Mouse (Mus musculus): ENCODE data around the gene Plvap. TPM values are rescaled to one million over a fixed set of nuclear protein-coding genes. Genes with fewer than 3 reads are reported as not detected.

Plvap gene
- total RNA-seq, 4 experiments from 2014 or later = 23.8 to 29.1 (median 27.0) TPM

GRCm38 (mm10) chr8:71487691-71488445 is 23.7 kb downstream of the Plvap start, which contains the start of gene Gtpbp3:
TSS of gene Gtpbp3 (plus strand) at chr8:71488103.
- DNase-seq (ENCODE audit: low spot score) = peak; percentile 81

DNA sequence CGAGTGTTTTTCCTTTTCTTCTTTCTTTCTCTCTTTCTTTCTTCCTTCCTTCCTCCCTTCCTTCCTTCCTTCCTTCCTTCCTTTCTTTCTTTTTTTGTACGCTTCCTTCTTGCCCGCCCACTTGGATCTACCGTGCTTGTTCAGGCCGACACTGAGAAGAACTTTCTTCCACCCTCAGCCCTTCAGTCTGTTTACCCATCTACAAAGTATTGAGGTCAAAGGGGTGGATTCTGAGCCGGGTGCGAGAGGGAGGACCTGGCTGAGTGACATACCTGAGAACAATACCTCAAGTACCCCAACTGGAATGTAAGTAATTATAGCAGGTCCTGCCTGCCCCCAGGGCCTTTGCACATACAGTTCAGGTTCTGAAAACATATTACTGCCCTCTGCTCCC is 25.4 kb downstream of the Plvap start:
- DNase-seq (ENCODE audit: low spot score) = no peak

- peak; percentile 84 for DNase-seq (ENCODE audit: low spot score)
Measured at GRCm38 (mm10) chr8:71485142-71486135, 26.1 kb downstream of the Plvap start, which contains the start of gene Ano8. TSS of gene Ano8 (minus strand) at chr8:71485963.

DNA sequence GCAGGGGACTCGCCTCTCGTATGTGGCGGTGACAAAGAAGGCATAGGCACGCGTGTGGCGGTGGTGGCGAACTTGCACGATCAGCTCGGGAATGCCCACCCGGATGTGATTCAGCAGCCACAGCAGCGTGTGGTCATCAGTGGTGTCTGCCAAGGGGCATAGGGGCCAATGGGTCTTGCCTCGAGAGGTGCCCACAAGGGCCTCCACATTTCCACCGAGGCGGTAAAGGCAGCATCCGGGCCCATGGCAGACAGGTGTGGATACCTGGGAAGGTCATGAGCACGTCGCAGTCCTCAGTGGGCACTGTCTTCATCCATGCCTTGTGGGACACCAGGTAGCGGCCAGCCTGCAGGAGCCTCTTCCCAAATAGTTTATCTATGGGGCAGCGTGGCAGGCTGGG is 26.8 kb downstream of the Plvap start:
- no peak for DNase-seq (ENCODE audit: low spot score)

- DNase-seq (ENCODE audit: low spot score) = no peak
Measured at GRCm38 (mm10) chr8:71483932-71484331, 27.6 kb downstream of the Plvap start.

DNA sequence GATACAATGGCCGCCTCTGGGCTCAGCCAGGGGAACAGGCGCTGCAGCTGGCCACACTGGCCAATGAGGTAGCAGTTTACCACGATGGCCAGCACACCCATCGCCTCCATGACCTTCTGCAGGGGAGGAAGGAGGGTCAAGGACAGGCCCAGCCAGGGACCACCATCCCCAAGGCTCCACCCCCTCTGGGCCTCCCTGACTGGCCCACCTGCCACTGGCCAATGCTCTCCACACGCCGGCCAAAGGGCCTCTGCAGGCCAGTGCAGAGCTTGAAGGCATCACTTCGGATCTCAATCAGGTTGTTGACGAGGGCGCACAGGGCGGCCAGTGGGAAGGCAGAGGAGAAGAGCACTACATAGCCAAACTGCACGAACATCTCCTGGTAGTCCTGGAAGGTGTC is 32.6 kb downstream of the Plvap start:
- DNase-seq (ENCODE audit: low spot score) = no peak

- DNase-seq (ENCODE audit: low spot score) = no peak
Measured at GRCm38 (mm10) chr8:71477196-71477845, 34.2 kb downstream of the Plvap start.

DNA sequence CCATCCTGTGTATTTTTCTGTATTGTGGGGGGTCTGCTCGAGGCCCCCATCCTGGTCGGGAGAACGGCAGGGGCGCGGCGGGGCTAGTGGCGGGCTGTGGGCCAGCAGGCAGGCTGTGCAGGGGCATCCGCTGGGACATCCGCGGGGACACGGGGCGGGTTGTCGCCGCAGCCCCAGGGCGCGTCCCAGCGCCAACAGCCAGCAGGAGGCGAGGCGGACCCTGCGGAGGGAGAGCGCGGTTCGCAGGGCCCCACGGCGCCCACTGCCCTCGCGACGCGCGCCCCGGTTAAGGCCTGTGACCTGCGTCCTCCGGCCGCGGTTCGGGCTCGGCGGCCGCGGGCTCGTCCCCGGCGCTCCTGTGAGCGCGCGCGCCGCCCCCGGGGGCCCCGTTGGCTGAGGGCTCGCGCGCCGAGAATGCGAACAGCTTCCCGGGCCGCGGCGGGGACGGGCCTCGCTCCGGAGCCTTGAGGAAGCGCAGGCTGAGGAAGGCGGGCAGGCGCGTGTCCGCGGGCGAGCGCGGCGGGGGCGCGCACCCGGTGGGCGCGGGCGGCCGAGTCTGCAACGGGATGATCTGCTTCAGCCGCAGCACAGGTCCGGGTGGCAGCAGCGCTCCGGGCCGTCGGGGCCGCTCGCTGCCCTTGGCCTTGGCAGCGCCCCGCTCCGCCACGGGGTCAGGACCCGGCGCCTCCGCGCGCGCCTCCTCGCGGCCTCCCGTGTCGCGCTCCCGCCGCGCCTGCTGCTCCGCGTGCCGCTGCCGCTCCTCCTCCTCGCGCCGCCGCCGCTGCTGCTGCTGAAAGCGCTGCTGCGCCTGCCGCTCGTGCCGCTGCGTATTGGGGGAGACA is 35.2 kb downstream of the Plvap start:
- peak; percentile 70 for DNase-seq (ENCODE audit: low spot score)

- no peak for DNase-seq (ENCODE audit: low spot score)
Measured at GRCm38 (mm10) chr8:71475702-71476075, 35.9 kb downstream of the Plvap start.

DNA sequence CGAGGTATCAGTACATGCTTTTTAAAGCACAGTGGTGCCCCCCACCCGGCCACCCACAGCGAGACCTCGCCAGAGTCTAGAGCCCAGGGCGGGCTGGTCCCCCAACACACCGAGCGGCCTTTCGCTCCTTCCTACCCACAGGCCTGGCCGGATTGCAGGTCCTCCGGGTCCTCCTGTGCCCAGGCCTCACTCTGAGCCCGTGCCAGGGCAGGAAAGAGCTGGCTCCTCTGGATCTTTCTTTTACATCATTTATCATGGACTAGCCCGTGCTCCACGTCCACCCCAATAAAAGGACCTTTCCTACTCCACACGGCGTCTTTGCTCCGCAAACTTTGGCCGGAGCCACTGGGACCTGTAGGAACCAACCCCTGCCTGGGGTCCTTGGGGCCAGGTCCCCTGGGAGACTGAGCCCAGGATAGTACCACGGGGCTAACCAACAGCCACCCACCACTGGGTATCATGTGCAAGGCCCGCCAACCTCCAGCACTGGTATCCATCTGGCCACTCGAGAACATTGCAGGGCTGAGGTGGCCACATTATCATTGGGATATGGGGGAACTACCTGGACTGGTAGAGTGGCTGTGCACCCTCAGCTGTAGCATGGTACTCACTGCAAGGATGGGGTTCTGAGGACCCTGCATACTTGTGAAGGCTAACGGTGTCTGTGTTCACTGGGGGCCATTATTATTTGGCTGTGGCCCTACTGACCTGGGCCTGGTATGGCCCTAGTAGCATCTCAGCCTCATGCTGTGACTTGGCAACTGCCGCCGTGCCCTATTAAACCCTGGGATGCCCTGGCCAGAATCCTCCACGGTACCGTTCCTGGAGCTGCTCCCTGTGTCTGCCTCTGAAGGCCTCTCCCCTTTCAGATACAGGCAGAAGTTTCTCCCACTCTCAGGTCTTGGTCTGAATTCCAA is 36.5 kb downstream of the Plvap start:
- no peak for DNase-seq (ENCODE audit: low spot score)

DNA sequence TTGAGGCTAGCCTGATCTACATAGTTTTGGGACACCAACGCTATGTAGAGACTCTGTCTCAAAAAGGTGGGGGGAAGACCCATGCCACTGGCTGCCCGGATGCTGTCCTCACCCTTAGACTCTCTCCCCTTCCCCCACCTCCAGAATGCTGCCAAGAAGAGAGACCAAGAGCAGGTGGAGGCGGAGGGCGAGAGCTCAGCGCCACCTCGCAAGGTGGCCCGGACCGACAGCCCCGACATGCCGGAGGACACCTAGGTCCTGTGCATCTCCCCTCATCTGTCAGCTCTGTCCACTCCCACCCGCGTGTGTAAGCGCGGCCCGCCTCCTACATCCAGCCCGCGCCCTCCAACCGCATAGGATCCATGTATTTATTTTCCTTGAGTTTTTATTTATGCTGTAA is 37.2 kb downstream of the Plvap start:
- DNase-seq (ENCODE audit: low spot score) = no peak

- DNase-seq (ENCODE audit: low spot score) = no peak
Measured at GRCm38 (mm10) chr8:71472601-71473386, 38.8 kb downstream of the Plvap start.

DNA sequence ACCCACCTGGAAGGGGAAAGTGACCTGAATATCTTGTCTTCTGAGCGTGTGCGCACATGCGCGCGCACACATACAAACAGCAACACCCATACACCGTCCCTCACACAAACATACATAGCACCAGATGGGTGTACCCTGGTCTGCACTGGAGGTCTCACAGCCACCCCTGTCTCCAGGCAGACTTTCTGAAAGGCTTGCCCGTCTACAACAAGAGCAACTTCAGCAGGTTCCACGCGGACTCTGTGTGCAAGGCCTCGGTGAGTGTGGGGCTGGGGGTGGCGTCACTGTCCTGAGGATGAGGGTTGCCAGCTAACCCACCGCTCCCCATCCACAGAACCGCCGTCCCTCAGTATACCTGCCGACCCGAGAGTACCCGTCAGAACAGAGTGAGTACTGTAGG is 39.7 kb downstream of the Plvap start:
- no peak for DNase-seq (ENCODE audit: low spot score)

GRCm38 (mm10) chr8:71470913-71471255 is 40.7 kb downstream of the Plvap start:
- DNase-seq (ENCODE audit: low spot score) = no peak

DNA sequence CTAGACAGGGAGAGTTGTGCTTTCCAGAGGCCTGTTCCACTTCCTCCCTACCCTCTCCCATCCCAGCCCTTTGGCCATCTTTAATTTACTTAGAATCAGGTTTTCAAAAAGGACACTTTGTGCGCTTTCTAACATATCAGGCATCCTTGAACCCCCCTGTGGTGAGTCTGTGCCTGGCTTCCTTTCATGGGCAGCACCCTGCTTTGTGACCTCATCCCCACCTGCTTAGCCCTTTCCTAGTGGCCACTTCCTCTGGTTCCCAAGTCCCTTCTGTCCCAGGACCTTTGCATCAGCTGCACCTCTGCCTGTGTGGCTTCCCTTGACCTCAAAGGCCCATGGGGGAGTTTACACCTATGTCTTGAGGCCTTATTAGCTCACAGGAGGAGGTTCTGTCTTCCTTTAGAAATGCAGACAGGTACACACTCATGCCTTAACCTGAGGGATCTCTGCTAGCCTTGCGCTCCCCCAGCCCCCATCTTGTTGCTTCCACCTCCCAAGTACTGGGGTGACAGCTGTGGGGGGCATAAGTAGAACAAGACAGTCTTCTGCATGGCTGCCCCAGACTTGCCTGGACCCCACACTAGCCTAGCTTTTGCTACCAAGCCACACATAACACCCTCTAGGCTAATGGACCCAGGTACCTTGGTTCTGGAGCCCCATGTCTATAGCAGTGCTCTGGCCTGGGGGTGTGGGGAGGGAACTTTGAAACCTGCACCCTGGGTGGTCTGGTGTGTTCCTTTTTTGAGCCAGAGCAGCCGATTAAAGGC is 41.2 kb downstream of the Plvap start:
- DNase-seq (ENCODE audit: low spot score) = no peak

DNA sequence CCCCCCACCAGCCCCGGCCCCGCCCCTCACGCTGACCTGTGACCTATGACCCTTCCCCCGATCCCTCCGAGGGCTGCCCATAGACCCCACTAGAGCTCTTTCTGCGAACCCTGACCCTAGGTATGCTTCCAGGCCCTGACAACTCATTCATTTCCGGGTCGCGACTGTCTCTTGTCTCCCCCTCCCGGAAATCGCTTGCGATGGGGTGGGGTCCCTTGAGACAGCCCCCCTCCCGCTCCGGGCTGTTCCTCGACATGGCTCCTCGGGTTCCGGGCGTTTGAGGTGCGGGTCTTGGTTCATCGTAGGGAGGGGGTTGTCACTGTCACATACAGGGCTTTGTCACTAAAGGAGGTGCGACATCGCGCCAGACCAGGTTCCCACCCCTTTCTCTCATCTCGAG is 42.1 kb downstream of the Plvap start:
- DNase-seq (ENCODE audit: low spot score) = no peak

GRCm38 (mm10) chr8:71468916-71469315 is 42.6 kb downstream of the Plvap start, which contains the start of gene Dda1:
TSS of gene Dda1 (plus strand) at chr8:71469199.
- peak; percentile 98 for DNase-seq (ENCODE audit: low spot score)

GRCm38 (mm10) chr8:71468001-71468400 is 43.6 kb downstream of the Plvap start:
- DNase-seq (ENCODE audit: low spot score) = no peak
